Mouse (Mus musculus) testis, adult 2 months (tissue): ENCODE measurements around the gene Grk3.

ENCODE experiments used
- CTCF ChIP-seq: fragments of 200-500 bp; IDR thresholded peaks from 2 replicates; pipeline ENCODE4 v1.5.1; 2012; ENCODE audit warnings: low read depth, mild to moderate bottlenecking, inconsistent platforms, low read length, moderate library complexity; ENCODE audit not compliant: control insufficient read depth, insufficient read depth, insufficient replicate concordance
- POLR2A ChIP-seq: fragments of 200-500 bp; IDR thresholded peaks from 2 replicates; pipeline ENCODE4 v1.6.1; 2012; ENCODE audit warnings: low read depth, mild to moderate bottlenecking, inconsistent platforms, low read length, moderate library complexity; ENCODE audit not compliant: control insufficient read depth

DNA sequence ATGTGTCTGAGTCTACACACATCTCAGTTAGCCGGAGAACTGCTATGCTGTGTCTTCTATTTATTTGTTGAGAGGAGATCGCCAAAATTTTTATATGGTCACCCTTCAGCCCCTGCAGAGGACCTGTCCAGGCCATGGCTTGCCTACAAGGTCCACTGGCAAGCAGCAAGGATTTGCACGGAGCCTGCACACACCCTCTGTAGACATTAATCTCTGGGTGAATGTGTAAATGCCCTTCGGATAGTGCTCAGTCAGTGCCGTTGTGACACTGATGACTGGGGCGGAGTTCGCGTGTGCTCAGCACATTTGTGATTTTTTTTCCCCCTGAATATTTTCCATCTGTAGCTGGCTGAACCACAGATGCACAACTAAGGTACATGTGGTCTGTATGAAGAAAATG lies 90.8 kb downstream of the Grk3 start:
- TF ChIP-seq POLR2A (no peak), CTCF (no peak)
